Mouse (Mus musculus) midbrain, postnatal 0 days (tissue): ENCODE measurements around the gene Ets2. TPM values are rescaled to one million over a fixed set of nuclear protein-coding genes. Genes with fewer than 3 reads are reported as not detected.

Experiments
- ATAC-seq: fragments of 200-750 bp; cut with Nextera tagmentation; 2 replicates; pipeline ENCODE4 v1.8.0; 2017; ENCODE audit warnings: moderate number of reproducible peaks, mild to moderate bottlenecking, moderate TSS enrichment, moderate library complexity; ENCODE audit not compliant: low FRiP score
- DNase-seq: peaks from one replicate; pipeline ENCODE4 v3.0.0-alpha.2; 2015; ENCODE audit warnings: low spot score
- H3K27ac ChIP-seq: fragments of 300-500 bp; sonication (generic); 2 replicates; pipeline ENCODE4 v1.5.1; 2014; ENCODE audit warnings: low read depth, mild to moderate bottlenecking, low read length, mixed read lengths
- H3K27me3 ChIP-seq: fragments of 300-500 bp; sonication (generic); 2 replicates; pipeline ENCODE4 v1.6.1; 2014; ENCODE audit warnings: low read length, control low read depth, mixed read lengths; ENCODE audit not compliant: insufficient read depth
- H3K36me3 ChIP-seq: fragments of 300-500 bp; sonication (generic); 2 replicates; pipeline ENCODE4 v1.6.1; 2014; ENCODE audit warnings: low read length, control low read depth, mixed read lengths; ENCODE audit not compliant: insufficient read depth
- H3K4me1 ChIP-seq: fragments of 300-500 bp; sonication (generic); 2 replicates; pipeline ENCODE4 v1.6.1; 2014; ENCODE audit warnings: mild to moderate bottlenecking, control low read depth, antibody characterized with exemption, low read length, mixed read lengths; ENCODE audit not compliant: insufficient read depth
- H3K4me2 ChIP-seq: fragments of 300-500 bp; sonication (generic); 2 replicates; pipeline ENCODE4 v1.6.1; 2014; ENCODE audit warnings: low read depth, mild to moderate bottlenecking, low read length, mixed read lengths; ENCODE audit not compliant: poor library complexity, severe bottlenecking
- H3K4me3 ChIP-seq: fragments of 300-500 bp; sonication (generic); 2 replicates; pipeline ENCODE4 v1.5.1; 2014; ENCODE audit warnings: low read depth, mild to moderate bottlenecking, low read length, moderate library complexity
- H3K9ac ChIP-seq: fragments of 300-500 bp; sonication (generic); replicated peaks from 2 replicates; pipeline ENCODE4 v1.6.1; 2014; ENCODE audit warnings: mild to moderate bottlenecking, low read length, moderate library complexity, mixed read lengths; ENCODE audit not compliant: poor library complexity, severe bottlenecking
- H3K9me3 ChIP-seq: fragments of 300-500 bp; sonication (generic); 2 replicates; pipeline ENCODE4 v1.6.1; 2016; ENCODE audit warnings: low read length, control low read depth
- CTCF ChIP-seq: IDR thresholded peaks from 2 replicates; pipeline ENCODE4 v1.5.1; 2016; ENCODE audit warnings: antibody characterized with exemption, mild to moderate bottlenecking
- WGBS: fragments of 180-500 bp; shearing (Covaris S2); extraction: QIAGEN DNeasy Blood & Tissue Kit; methylation state at CpG from one replicate; pipeline ENCODE4 v1.1.7; 2014; 5-methylcytosine and 5-hydroxymethylcytosine counted together
- polyA plus RNA-seq: library from polyadenylated mRNA; unstranded; fragments of >200 nt; fragmentation: Nextera tagmentation; extraction: Ambion mirVana; gene quantifications from 2 replicates; pipeline ENCODE4 v1.2.1, GENCODE M21; 2015
- total RNA-seq: library from RNA; depleted of rRNA; stranded (reverse); fragments of >200 nt; gene quantifications from 2 replicates; pipeline ENCODE4 v1.2.3, GENCODE M21; 2014

Ets2 gene
- total and polyA plus RNA-seq, 2 experiments from 2014 or later = 16.5 to 19.0 TPM

GRCm38 (mm10) chr16:95741358-95741757 lies 39.5 kb downstream of the Ets2 start:
- DNase-seq = no peak

DNA sequence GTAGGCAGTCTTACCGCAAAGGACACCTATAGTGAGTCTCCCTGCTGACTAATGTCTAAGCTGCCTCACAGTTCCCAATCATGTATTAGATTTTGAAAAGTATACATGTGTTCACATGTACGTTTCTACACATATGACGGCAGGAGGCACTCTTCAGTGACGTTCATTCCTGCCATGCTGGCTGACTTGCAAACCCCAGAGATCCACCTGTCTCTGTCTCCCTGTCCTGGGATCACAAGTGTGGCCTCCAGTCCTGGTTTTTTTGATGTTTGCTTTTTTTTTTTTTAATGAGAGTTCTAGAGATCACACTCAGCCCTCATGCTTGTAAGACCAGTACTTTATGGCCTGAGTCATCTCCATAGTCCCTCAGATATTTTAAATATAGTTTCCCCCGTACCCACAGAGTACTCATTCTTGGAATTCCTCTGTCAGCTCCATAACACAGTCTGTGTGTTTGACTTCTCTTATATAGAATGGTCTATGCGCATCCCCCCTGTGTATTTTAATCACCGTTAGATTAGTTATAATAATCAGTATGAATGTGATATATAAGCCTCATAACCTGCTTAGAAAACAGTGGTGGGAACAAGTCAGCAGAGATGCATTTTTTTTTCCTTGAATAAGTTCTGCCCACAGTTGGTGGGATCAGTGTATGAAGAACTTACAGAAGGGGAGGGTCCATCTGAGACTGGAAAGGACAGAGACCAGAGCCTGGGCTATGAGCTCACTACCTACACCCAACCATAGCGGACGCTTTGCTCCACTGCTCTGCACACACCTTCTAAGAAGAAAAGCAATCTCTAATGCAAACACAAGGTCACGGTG lies 40.3 kb downstream of the Ets2 start:
- Histone ChIP-seq H3K27me3 (no peaks in the 10 kb centered on the region), H3K36me3 (no peaks in the 10 kb centered on the region), H3K9me3 (no peaks in the 10 kb centered on the region), H3K4me3 (no peak overlapping the region), H3K27ac (no peak overlapping the region), H3K4me2 (no peak overlapping the region), H3K9ac (no peak overlapping the region), H3K4me1 (0 out of 2 replicates have a peak, but pooled peaks cover 4% of the 10 kb centered on the region)
- WGBS = 84% methylated on average over 10 of the region's 10 CpGs
- DNase-seq (no peak), ATAC-seq (no peak)
- TF ChIP-seq CTCF = no peak

More at GRCm38 (mm10) chr16:95741358-95741757, 39.5 kb downstream of the Ets2 start:
- Histone ChIP-seq H3K9ac (no peak overlapping the region), H3K9me3 (no peaks in the 10 kb centered on the region), H3K36me3 (no peaks in the 10 kb centered on the region), H3K4me1 (0 out of 2 replicates have a peak, but pooled peaks cover 4% of the 10 kb centered on the region), H3K4me2 (no peak overlapping the region), H3K27ac (no peak overlapping the region), H3K4me3 (no peak overlapping the region), H3K27me3 (no peaks in the 10 kb centered on the region)
- 87% methylated on average over 11 of the region's 11 CpGs for WGBS
- TF ChIP-seq CTCF = no peak
- ATAC-seq = no peak

DNA sequence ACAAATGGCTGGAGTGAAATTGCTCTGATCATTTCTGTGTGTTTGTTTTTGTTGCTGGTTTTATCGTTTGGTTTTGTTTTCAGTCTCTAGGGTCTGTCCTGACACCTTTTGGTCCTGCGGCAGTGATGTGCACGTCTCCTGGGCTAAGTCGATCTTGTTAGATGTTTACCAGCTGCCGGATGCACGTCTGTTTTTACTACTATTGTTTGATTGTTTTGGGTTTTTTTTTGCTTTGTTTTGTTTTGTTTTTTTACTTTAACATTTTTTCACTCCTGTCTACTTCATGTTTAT lies 40.8 kb downstream of the Ets2 start:
- Histone ChIP-seq H3K27me3 (no peaks in the 10 kb centered on the region), H3K9me3 (no peaks in the 10 kb centered on the region), H3K4me3 (no peak overlapping the region), H3K27ac (no peak overlapping the region), H3K4me2 (no peak overlapping the region), H3K36me3 (no peaks in the 10 kb centered on the region), H3K4me1 (0 out of 2 replicates have a peak, but pooled peaks cover 4% of the 10 kb centered on the region), H3K9ac (no peak overlapping the region)
- ATAC-seq (no peak), DNase-seq (no peak)
- no peak for TF ChIP-seq CTCF
- WGBS = 86% methylated on average over 6 of the region's 6 CpGs

GRCm38 (mm10) chr16:95743104-95743503 lies 41.2 kb downstream of the Ets2 start:
- no peaks in the 10 kb centered on the region for H3K9me3 ChIP-seq
- TF ChIP-seq CTCF = no peak
- no peak overlapping the region for H3K4me2 ChIP-seq
- H3K36me3 ChIP-seq = no peaks in the 10 kb centered on the region
- DNase-seq = no peak
- no peak overlapping the region for H3K27ac ChIP-seq
- WGBS = 85% methylated on average over 4 of the region's 4 CpGs
- no peak for ATAC-seq
- 0 out of 2 replicates have a peak, but pooled peaks cover 4% of the 10 kb centered on the region for H3K4me1 ChIP-seq
- no peak overlapping the region for H3K9ac ChIP-seq
- no peak overlapping the region for H3K4me3 ChIP-seq
- H3K27me3 ChIP-seq = no peaks in the 10 kb centered on the region

GRCm38 (mm10) chr16:95744771-95745170 lies 42.9 kb downstream of the Ets2 start:
- Histone ChIP-seq H3K4me1 (0 out of 2 replicates have a peak, but pooled peaks cover 5% of the 10 kb centered on the region), H3K36me3 (no peaks in the 10 kb centered on the region), H3K4me2 (no peak overlapping the region), H3K27ac (no peak overlapping the region), H3K4me3 (no peak overlapping the region), H3K27me3 (no peaks in the 10 kb centered on the region), H3K9ac (no peak overlapping the region), H3K9me3 (no peaks in the 10 kb centered on the region)
- no peak for TF ChIP-seq CTCF
- ATAC-seq = no peak
- 89% methylated on average over 8 of the region's 8 CpGs for WGBS
- DNase-seq = no peak

GRCm38 (mm10) chr16:95745685-95746084 lies 43.8 kb downstream of the Ets2 start:
- H3K27ac ChIP-seq = no peak overlapping the region
- H3K4me2 ChIP-seq = no peak overlapping the region
- H3K4me3 ChIP-seq = no peak overlapping the region
- no peaks in the 10 kb centered on the region for H3K36me3 ChIP-seq
- no peak for TF ChIP-seq CTCF
- 0 out of 2 replicates have a peak, but pooled peaks cover 2% of the 10 kb centered on the region for H3K4me1 ChIP-seq
- no peaks in the 10 kb centered on the region for H3K27me3 ChIP-seq
- ATAC-seq = no peak
- DNase-seq = no peak
- H3K9me3 ChIP-seq = no peaks in the 10 kb centered on the region
- 79% methylated on average over 3 of the region's 3 CpGs for WGBS
- H3K9ac ChIP-seq = no peak overlapping the region
